Mouse (Mus musculus) 3T3-L1 (cell line): ENCODE data around the gene Drd2.

Experiments used
- DNase-seq: peaks from one replicate; pipeline ENCODE4 v3.0.0-alpha.2; 2015; ENCODE audit warnings: low read depth, low spot score

Gene Drd2

DNA sequence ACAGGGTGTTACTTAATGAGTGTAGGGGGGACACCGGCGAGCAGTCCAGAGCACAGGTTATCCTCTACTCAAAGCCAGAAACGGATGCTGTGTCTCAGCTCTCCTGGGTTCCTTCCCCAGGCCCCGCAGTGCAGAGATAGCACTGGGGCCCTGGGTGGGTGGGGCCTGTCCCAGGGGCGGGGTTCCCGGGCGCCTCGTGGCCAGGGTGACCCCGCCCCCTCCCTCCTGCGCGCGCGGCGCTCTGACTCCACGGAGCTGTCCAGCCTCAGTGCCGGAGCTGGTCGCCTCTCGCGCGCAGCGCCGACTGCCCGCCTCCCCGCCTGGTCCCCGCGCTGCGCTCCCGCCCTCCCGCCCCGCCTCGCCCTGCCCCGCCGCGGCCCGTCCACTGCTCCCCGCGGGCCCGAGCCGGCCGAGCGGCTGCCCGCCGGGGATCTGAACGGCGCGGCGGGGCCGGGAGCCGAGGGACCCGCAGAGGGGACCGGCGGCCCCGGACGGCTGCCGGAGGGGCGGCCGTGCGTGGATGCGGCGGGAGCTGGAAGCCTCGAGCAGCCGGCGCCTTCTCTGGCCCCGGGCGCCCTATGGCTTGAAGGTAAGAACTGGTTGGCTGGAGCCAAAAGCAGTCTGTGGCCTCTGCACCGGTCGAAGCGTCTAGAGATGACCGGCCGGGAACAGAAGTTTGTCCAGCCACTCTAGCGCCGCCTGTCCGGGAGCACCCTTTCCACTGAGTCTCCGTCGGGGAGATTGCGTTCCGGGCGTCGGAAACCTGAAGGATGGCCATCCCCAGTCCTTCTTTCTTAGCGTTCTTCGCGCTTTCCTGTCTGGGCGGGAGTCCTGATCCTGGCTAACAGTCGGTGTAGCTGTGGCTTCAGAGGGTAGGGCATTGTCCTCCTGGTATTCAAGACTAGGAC is at the start of gene Drd2:
Gene Drd2 (plus strand): TSS at position 492 of the 908 bp plus-strand sequence.
- no peak for DNase-seq

- no peak for DNase-seq
These were observed 45.3 kb upstream of the Drd2 start for GRCm38 (mm10) chr9:49295101-49295500.

DNA sequence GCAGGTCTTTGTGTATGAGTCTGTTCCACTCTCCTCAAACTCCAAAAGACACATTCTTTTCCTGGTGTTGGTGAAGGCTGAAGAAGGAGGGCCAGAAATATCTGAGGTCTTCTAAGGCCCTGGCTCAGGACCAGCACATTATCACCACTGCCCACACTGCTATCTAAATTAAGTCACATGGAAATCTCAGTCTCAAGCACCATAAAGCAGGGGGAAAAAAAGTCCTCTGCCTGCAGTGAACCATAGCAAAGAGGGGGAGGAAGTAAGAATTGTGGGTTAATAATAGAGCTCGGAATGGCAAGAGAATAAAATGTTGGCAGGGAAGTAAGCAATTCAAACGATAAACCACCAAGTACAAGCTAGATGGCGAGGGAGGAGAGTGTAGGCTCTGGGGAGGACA is 32.9 kb upstream of the Drd2 start:
- no peak for DNase-seq

DNA sequence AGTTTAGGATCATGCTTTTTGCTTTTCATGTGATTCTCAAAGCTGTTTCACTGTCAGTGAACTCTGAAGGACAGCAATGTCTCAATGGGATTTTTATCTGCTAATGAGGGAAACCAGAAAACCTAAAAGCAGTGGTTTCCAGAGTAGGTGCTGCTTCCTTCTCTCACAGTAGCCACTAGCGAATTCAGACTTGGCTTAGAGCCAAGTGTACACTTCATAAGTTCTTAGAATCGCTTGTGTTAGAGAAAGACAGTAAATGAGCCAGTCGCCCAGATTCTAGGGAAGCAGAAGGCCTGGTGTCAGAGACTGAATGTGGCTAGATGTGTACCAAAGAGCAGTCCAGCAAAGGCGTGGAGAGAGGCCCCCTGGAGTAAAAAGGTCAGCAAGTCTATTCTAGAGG is 29.6 kb upstream of the Drd2 start:
- no peak for DNase-seq

DNA sequence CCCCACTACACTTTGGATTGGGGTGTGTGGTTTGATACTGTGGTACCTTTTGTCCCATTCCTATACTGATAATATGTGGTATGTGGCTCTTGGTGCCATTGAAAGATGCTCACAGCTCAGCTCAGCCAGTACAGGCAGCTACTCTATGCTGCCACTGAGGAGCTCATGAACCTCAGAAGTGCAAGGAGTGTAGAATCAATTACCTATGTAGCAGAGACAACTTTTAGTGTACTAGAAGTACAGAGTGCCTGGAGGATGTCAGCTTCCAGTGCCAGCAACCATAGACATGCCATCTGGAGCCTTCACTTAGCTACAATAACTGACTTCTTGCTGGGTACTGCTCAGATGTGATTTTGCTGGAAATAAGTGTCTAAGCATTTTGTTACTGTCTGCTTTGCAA is 21.8 kb upstream of the Drd2 start:
- DNase-seq: no peak

DNA sequence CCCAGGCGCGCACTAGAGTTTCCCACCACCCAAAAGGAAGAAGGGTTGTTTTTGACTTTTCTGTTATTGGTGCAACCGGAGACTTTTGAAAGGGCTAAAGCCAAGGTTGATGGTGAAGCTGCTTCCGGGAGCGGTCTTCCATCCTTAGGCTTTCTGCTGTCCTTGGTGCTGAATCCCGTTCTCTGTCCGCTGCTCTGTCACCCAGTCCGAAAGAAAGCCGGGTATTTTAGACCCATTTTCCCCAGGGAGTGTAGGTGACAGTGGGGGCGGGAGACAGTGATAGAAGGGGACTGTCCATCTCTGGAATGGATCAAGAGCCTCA is 578 bp downstream of the Drd2 start:
- DNase-seq: peak; percentile 18

DNA sequence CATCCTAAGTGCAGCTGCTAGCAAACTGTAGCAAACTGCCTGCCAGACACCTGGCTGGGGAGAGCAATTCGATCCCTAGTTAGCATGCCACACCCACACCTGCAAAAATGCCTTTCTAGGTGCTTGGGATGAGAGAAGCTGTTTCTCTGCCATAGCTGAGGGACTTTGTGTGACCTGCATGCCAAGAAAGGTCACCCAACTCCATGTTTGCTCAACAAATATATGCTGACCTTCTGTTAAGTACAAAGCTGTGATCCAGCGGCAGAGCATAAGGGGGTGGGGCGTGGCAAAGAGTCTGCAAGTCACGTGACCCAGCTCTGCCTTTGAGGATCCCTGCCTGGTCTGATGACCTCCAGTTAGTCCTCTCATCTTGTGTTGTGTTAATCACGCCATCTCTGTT is 25.3 kb downstream of the Drd2 start:
- DNase-seq: no peak

GRCm38 (mm10) chr9:49373946-49374345 is 33.5 kb downstream of the Drd2 start:
- no peak for DNase-seq

GRCm38 (mm10) chr9:49379962-49380361 is 39.5 kb downstream of the Drd2 start:
- no peak for DNase-seq

- DNase-seq: no peak
These were observed 43.6 kb downstream of the Drd2 start for GRCm38 (mm10) chr9:49384041-49384440.

DNA sequence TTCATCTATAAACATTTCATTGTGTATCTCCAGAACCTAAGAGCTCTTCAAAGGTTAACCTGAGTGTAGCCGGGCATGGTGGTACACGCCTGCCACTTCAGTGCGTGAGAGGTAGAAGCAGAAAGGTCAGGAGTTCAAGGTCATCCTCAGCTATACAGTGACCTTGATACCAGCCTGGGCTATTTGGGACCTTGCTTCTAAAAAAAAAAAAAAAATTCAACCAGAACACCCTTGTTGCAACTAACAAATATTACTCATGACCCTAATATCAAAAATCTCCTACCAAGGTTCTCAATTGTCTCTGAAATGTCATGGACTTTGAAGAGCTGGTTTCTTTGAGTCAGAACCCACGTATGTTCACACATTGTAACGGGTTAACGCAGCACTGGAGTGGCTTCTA is 44.4 kb downstream of the Drd2 start:
- no peak for DNase-seq

- no peak for DNase-seq
These were observed 44.9 kb downstream of the Drd2 start for GRCm38 (mm10) chr9:49385301-49385700.

DNA sequence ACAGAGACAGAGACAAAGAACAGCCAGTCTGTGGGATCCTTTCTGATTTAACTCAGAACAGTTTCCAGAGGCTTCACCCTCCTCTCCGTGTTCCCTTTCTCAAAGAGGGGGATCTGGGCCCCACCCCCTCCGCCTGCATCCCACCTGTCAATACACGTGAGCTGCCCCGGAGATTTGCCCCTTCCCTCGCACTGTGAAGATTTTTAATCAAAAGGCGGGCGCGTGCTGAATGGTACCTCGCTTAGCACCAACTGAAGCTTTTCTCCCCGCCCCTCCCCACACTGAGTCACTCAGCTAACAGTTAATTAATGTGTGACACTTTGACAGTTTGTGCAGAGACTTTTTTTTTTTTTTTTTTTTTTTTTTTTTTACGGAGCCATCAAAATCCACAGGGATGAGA is 45.7 kb downstream of the Drd2 start:
- DNase-seq: no peak

DNA sequence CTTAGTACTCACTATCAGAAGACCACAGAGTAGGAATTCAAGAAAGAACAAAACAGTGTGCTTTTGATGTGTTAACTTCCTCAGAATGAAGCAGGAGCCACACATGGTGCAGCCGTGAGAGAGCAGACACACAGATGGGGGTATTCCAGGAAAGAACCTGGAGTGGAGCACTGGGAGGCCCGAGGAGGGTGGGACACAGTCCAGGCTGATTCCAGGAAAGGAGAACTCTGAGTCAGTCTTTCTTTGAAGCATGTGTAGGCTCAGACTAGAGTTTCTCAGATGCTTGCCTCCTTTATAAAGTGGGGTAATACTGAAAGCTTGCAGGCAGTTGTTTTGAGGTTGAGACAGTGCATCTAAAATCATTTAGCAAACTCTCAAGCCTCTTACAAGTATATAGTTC is 51.8 kb downstream of the Drd2 start:
- no peak for DNase-seq

DNA sequence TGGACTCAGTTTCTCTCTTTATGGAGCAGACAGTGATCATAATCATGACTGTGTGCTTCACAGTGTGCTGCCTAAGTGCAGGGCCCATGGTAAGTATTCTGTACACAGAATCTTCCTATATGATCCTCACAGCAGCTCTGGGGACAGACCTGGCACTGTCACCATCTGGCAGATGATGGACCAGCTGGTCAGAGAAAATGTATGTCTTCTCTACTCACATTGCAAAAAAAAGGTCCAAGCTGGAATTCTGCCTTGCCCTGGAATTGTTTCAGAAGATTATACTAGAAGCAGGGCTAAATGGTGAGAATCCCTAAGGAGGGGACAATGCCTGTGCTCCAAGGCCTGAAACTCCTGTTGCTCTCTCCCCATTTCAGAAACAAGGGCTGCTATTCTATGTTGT is 55.6 kb downstream of the Drd2 start:
- DNase-seq: no peak

GRCm38 (mm10) chr9:49403711-49404110 is 63.3 kb downstream of the Drd2 start:
- peak; percentile 13 for DNase-seq

GRCm38 (mm10) chr9:49407028-49407427 is 66.6 kb downstream of the Drd2 start:
- no peak for DNase-seq

- peak; percentile 66 for DNase-seq
These were observed 70.2 kb downstream of the Drd2 start for GRCm38 (mm10) chr9:49410621-49411020.

- DNase-seq: no peak
These were observed 83.4 kb downstream of the Drd2 start for GRCm38 (mm10) chr9:49423866-49424265.

DNA sequence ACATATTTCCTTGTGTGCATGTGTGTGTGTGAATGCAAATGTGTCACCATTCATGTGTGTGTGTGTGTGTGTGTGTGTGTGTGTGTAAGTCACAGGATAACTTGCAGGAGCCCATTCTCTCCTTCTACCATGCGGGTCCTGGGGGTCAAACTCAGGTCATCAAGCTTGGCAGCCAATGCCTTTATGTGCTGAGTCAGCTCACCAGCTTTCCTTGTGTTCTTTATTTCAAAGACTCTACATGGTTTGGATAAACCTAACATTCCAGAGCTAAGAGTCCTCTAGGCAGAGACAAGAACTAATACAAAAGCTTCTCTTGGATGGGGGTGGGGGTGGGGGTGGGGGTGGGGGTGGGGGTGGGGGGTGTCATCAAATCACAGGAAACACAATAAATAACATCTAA is 85.2 kb downstream of the Drd2 start:
- peak; percentile 6 for DNase-seq

- DNase-seq: no peak
These were observed 86.5 kb downstream of the Drd2 start, which contains the start of gene Ankk1 for GRCm38 (mm10) chr9:49426921-49427320. Ankk1 (minus strand) TSS chr9:49427021.

DNA sequence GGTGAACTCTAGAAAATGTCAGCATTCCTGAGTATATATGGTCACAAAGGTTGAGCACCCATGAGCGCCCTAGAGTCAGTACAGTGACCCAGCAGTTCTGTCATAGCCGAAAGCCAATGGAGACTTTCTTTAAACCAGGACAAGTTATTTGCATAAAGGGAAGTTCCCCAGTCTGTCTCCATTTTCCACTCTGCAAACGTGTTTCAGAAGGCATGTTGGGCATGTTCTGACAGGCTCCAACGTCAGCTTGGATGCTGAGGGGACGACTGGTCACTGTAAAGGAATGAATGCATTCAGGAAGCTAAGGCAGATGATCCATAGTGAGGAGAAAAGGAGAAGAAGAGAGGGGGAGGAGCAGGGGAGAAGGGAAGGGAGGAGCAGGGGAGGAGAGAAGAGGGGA is 87.1 kb downstream of the Drd2 start:
- peak; percentile 63 for DNase-seq

DNA sequence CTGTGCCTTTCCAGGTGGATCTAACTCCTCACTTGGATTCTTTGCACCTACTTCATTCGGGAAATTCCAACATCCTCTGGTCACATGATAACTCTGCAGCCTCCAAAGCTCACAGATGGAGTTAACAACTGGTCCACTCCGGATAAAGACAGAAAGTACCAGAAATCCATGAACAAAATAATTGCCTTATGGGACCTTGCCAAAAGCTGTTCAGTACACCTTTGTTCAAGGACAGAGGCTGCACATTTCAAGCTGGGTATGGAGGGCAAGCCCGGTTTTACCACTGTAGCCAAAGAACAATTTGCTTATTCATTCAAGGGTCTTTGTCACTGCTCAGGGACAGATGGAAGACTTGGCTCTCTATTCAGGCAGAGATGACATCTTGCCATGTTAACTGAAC is 102.2 kb downstream of the Drd2 start:
- no peak for DNase-seq

DNA sequence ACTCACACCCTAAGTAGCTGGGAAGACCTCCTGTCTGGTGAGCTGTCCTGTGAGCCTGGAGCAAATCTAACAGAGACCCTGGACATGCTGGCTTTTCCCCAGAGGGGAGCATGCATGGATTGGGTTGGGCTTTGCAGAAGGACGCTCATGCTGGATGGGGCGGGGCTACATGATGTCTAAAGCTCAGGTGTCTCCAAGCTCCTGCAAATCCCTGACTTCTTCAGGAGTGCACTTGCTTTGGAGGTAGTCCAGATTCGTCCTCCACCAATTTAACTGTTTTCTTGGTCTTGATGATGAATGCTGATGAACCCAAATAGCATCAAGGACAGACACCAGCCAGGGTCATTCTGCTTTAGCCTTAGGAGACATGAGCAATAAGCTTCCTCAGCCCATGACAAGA is 110.1 kb downstream of the Drd2 start:
- DNase-seq: no peak
